Mouse (Mus musculus) layer of hippocampus, adult 9-11 months (tissue): Measurements from ENCODE around the gene Pxn.

Experiments
- DNase-seq: peaks from one replicate; pipeline ENCODE4 v3.0.0; 2022

Gene Pxn

DNA sequence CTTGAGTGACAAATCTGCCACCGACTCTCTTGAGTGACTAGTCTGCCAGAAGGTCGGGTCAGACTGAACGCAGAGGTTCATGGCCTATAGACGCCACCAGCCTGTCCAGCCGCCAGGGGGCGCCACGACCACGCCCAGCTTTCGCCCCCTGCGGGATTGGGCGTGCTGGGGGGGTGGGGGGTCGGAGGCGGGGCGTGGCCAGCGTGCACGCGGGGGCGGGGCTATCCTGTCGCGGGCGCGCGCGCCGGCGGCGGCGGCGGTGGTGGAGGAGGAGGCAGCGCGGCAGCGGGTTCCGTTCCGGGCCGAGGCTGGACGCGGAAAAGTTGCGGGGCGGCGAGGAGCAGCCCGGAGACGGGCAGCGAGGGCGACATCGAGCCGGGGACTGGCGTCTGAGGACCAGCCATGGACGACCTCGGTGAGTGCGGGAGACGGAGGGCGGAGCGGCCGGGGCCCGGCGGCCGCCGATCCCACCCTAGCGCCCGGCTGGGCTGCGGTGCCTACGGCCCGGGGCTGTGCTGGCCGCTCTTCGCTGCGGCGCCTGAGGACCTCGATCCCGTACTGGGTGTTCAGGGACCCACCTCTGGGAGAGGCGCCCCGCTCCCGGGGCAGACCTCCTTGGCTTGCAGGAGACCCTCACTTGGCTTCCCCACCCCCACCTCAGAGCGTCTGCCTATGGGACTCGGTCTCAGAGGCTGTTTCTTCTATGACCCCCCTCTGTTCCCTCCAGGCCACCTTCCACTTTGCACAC lies at the start of gene Pxn:
Pxn (plus strand) TSS at position 223 of the 748 bp plus-strand sequence.
- DNase-seq, result peak; percentile 85

GRCm38 (mm10) chr5:115458918-115459317 lies 47.6 kb upstream of the Pxn start:
- DNase-seq, result no peak

DNA sequence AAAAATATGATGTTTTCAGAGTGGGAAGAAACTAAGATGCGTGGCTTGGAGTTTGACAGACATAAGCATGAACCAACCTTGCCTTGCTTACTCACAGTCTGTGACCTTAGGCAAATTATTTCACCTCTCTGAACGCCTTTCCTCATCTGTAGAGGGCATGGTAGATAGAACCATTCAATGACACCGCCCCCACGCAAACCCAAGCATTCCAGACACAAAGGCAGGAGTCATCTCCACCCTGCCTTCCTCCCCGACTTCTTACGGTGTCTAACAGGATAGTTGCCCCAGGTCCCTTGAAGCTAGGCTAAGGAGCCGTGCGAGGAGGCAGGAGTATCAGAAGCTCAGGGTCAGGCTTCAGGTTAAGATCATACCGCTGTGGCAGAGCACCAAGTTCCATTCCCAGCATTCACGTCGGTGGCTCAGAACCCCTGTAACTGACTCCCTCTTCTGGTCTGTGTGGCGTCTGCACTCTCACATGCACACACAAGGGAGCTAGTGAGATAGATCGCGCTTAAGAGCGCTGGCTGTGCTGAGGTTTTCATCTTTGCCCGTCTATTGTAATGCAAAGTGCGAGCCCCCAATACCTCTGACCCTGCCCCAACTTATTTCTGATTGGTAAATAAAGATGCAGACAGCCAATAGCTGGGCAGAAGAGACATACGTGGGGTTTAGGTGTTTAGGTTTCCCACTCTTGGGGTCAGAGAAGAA lies 41.9 kb upstream of the Pxn start:
- DNase-seq, result no peak

- DNase-seq, result no peak
Measured at GRCm38 (mm10) chr5:115465642-115466420, 40.6 kb upstream of the Pxn start, which contains the start of gene Pla2g1b. TSS of gene Pla2g1b (plus strand) at chr5:115466262.

- DNase-seq, result no peak
Measured at GRCm38 (mm10) chr5:115469791-115470190, 36.7 kb upstream of the Pxn start.

DNA sequence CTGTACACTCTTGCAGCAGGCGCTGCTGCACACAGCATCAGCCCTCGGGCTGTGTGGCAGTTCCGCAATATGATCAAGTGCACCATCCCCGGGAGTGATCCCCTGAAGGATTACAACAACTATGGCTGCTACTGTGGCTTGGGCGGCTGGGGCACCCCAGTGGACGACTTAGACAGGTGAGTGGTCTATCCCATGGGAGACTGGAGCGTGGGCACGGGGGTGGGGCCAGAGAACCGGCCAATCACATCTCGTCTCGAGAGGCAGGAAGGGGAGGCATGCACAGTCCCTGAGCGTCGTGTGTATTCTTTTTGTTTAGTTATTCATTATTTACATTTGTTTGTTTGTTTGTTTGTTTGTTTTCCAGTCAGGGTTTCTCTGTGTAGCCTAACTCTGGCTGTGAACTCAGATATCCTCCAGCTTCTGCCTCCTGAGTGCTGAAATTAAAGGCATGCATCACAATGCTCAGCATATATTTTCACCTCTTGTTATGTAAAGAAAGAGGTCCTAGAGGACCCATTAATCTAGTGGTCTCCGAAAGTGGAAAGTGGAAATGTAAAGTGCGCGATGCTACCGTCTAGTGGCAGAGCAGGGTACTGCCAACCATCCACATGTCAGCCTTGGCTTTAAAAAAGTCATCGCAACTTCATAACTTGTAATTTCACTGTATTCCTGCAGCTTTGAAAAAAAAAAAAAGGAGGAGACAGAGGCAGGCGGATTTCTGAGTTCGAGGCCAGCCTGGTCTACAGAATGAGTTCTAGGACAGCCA lies 35.5 kb upstream of the Pxn start:
- no peak for DNase-seq

DNA sequence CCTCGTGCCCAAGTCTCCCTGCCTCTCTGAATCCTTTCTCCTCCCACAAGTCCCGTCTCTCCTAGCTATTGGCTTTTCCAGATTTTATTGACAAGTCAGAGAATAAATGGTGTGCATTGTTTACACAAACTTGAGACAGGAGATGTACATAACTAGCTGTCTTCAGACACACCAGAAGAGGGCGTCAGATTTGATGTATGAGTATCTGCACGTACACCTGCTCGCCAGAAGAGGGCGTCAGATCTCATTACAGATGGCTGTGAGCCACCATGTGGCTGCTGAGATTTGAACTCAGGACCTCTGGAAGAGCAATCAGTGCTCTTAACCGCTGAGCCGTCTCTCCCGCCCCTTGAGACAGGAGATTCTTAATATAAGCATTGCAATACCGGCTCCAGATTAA lies 33.3 kb upstream of the Pxn start:
- DNase-seq, result no peak

DNA sequence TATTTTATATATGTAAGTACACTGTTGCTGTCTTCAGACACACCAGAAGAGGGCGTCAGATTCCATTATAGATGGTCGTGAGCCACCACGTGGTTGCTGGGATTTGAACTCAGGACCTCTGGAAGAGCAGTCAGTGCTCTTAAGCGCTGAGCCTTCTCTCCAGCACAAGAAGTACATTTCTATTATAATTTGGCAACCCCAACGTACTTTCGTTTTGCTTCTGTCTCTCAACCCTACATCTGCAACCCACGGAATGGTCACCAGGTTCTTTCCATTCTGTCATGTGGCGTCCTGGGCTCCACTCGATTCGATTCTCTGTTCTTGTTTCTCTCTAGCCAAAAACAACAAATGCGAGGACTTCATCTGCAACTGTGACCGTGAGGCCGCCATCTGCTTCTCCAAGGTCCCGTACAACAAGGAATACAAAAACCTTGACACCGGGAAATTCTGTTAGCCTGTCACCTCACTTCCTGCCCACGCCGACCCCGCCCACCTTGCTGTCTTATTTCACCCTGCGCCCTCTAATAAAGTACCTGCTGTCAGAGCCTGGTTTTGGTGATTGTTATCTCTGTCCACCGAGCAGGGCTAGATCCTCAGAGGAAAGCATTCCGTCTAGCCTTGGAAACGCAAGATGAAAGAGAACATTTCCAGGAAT lies 32.2 kb upstream of the Pxn start:
- no peak for DNase-seq

GRCm38 (mm10) chr5:115475337-115476106 lies 31.0 kb upstream of the Pxn start:
- DNase-seq, result peak; percentile 48

GRCm38 (mm10) chr5:115476107-115476727 lies 30.3 kb upstream of the Pxn start:
- no peak for DNase-seq

DNA sequence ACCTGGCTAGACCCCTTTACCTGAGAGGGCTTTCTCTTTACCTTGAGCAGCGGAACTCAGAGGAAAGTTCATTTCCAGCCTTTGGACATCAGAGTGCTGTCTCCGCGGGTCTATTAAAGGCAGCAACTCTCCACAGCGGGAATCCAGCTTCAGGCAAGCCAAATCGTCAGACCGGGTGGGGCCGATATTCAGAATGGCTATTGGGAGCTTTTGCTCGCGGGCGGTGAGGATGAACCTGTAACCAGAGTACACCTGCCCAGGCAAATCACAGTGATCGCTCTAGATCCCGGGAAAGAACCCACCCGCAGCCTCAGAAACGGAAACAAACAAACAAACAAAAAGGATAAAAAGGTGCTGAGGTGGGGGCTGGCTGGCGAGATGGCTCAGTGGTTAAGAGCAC lies 26.9 kb upstream of the Pxn start:
- DNase-seq, result no peak

DNA sequence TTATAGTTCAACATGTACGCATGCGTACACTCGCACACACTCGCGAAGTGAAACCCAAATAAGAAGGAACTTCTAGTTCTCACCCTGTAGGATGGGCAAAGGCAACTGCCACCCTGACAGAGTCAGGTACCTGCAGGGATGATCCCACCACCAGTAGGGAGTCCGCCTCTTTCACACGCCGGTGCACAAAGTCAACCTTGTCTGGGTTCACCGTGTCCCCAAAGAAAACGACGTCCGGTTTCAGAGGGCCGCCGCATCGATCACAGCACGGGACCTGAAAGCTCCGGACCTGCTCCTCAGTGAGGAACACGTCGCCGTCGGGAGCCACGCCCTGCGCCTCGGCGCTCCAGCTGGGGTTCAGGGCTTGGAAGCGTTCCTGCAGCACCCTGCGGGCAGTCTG lies 26.4 kb upstream of the Pxn start:
- no peak for DNase-seq

GRCm38 (mm10) chr5:115482390-115483265 lies 23.8 kb upstream of the Pxn start:
- no peak for DNase-seq

- DNase-seq, result no peak
Measured at GRCm38 (mm10) chr5:115483385-115483784, 23.1 kb upstream of the Pxn start.

- peak; percentile 94 for DNase-seq
Measured at GRCm38 (mm10) chr5:115483947-115484920, 22.2 kb upstream of the Pxn start, which contains the start of gene Sirt4. TSS of gene Sirt4 (minus strand) at chr5:115484725.

- DNase-seq, result no peak
Measured at GRCm38 (mm10) chr5:115484996-115485395, 21.5 kb upstream of the Pxn start.

- DNase-seq, result no peak
Measured at GRCm38 (mm10) chr5:115485489-115486205, 20.8 kb upstream of the Pxn start.

DNA sequence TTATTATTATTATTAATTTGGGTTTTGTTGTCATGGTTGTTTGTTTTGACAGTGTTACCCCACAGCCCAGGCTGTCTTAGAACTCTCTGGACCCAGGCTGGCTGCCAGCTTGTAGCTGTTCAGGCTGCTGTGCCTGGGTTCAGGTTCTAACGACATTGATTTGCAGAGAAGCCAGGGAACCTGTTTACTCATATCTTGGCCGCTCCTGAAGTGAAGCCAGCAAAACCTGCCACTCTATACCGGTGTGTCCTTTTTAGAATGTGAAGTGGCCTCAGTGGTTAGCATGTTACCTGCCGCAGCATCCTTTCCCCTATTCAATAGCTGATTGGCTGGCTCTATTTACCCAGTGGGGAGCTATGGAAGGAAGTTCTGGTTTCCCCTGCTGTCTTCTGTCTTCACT lies 19.8 kb upstream of the Pxn start:
- no peak for DNase-seq
